Mouse (Mus musculus): ENCODE measurements around the gene Itprid2.

Itprid2 gene

GRCm38 (mm10) chr2:79698166-79698565 is 63.0 kb downstream of the Itprid2 start:
- peak; percentile 14 for DNase-seq (ENCODE audit: extremely low read depth, insufficient read length, low spot score)

DNA sequence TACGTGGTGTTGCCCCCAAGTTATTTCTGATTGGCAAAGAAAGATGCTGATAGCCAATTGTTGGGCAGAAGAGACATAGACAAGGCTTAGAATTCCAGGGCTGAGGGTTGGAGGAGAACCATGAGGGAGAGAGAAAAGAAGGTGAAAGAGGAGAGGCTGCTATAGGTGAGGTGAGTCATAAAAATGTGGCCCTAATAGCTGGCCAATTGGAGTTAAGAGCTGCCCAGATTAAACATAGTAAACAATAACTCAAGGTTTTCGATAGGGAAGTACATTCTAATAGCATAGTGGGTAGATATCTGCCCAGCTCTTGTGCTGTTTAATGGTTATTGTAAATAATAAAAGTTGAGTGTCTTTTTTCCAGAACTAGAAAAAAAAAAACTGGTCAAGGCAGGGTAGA is 69.6 kb downstream of the Itprid2 start:
- DNase-seq (ENCODE audit: extremely low read depth, insufficient read length, low spot score), result no peak

- no peak for DNase-seq (ENCODE audit: extremely low read depth, insufficient read length, low spot score)
Observed at GRCm38 (mm10) chr2:79707575-79707974, 72.4 kb downstream of the Itprid2 start, which contains the start of gene Ppp1r1c. Gene Ppp1r1c (plus strand): TSS chr2:79707780.

GRCm38 (mm10) chr2:79713662-79714091 is 78.5 kb downstream of the Itprid2 start:
- DNase-seq (ENCODE audit: extremely low read depth, insufficient read length, low spot score), result no peak

DNA sequence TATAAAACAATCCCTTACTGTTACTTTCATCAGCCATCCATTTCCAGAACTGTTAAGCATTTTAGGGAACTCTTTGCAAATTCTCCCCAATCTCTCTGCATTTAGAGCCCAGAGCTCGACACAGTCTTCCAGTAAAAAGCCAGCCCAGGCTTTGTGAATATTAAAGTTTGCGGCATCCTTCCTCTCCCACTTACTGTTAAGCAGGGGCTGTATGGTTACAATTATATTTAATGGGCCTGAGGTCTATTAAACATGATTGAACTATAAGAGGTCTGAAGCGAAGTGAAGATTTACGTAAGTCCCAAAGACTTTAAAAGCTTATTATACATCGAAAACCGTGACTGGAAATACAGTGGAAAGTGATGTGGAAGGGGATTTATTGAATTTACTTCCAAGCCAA is 79.6 kb downstream of the Itprid2 start:
- no peak for DNase-seq (ENCODE audit: extremely low read depth, insufficient read length, low spot score)

- DNase-seq (ENCODE audit: extremely low read depth, insufficient read length, low spot score), result no peak
Observed at GRCm38 (mm10) chr2:79715925-79716324, 80.8 kb downstream of the Itprid2 start.

- no peak for DNase-seq (ENCODE audit: extremely low read depth, insufficient read length, low spot score)
Observed at GRCm38 (mm10) chr2:79717846-79718245, 82.7 kb downstream of the Itprid2 start.

DNA sequence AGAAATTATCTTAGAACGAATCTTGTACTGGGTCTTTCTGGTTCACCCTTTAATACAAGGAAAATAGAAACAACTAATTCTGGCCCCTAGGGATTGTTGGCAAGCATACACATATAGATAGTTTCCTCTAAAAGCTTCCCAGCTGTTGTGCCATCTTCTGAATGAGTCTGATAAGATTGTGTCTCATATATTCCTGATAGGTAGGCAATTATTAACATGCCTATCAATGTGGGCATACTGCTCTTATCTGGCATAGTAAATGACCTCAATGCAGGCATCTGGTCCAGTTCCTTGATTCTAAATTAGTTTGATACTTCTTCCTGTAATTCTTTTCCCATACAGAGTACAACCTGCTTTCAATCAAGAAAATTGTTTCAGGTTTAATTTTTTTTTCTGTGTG is 87.3 kb downstream of the Itprid2 start:
- DNase-seq (ENCODE audit: extremely low read depth, insufficient read length, low spot score), result no peak

Data from 3134 (cell line).